Mouse (Mus musculus) erythroblast, embryonic 14.5 days (primary cell): ENCODE data around the gene Cyb5r3.

Experiments used
- GATA1 ChIP-seq: IDR thresholded peaks from 2 replicates; pipeline ENCODE4 v1.6.1; 2012; ENCODE audit warnings: low read length, inconsistent platforms, mixed read lengths
- TAL1 ChIP-seq: IDR thresholded peaks from 3 replicates; pipeline ENCODE4 v1.6.1; 2012; ENCODE audit warnings: low read length, inconsistent platforms, mixed read lengths

- TF ChIP-seq TAL1: no peak
- TF ChIP-seq GATA1: no peak
Measured at GRCm38 (mm10) chr15:83155672-83156419, 16.5 kb downstream of the Cyb5r3 start.
